Mouse (Mus musculus) lung, embryonic 14.5 days (tissue): ENCODE measurements around the gene Rala. TPM values are rescaled to one million over a fixed set of nuclear protein-coding genes. Genes with fewer than 3 reads are reported as not detected.

ENCODE experiments used
- ATAC-seq: fragments of 200-750 bp; cut with Nextera tagmentation; 2 replicates; pipeline ENCODE4 v1.8.0; 2017; ENCODE audit warnings: mild to moderate bottlenecking, moderate TSS enrichment, moderate library complexity; ENCODE audit not compliant: insufficient read depth
- DNase-seq: peaks from one replicate; pipeline ENCODE4 v3.0.0-alpha.2; 2015
- H3K27ac ChIP-seq: fragments of 300-500 bp; sonication (generic); 2 replicates; pipeline ENCODE4 v1.5.1; 2014; ENCODE audit warnings: low read depth, mild to moderate bottlenecking, moderate library complexity
- H3K27me3 ChIP-seq: fragments of 300-500 bp; sonication (generic); 2 replicates; pipeline ENCODE4 v1.6.1; 2014; ENCODE audit warnings: low read length, control low read depth; ENCODE audit not compliant: insufficient read depth
- H3K36me3 ChIP-seq: fragments of 300-500 bp; sonication (generic); 2 replicates; pipeline ENCODE4 v1.6.1; 2014; ENCODE audit warnings: control low read depth; ENCODE audit not compliant: insufficient read depth
- H3K4me1 ChIP-seq: fragments of 300-500 bp; sonication (generic); 2 replicates; pipeline ENCODE4 v1.6.1; 2014; ENCODE audit warnings: antibody characterized with exemption, control low read depth; ENCODE audit not compliant: insufficient read depth
- H3K4me2 ChIP-seq: fragments of 300-500 bp; sonication (generic); 2 replicates; pipeline ENCODE4 v1.6.1; 2014; ENCODE audit warnings: mild to moderate bottlenecking
- H3K4me3 ChIP-seq: fragments of 300-500 bp; sonication (generic); 2 replicates; pipeline ENCODE4 v1.5.1; 2014; ENCODE audit warnings: low read depth, low read length
- H3K9ac ChIP-seq: fragments of 300-500 bp; sonication (generic); 2 replicates; pipeline ENCODE4 v1.6.1; 2014
- H3K9me3 ChIP-seq: fragments of 300-500 bp; sonication (generic); 2 replicates; pipeline ENCODE4 v1.6.1; 2016; ENCODE audit warnings: low read depth, low read length, control low read depth
- CTCF ChIP-seq: IDR thresholded peaks from 2 replicates; pipeline ENCODE4 v1.5.1; 2016; ENCODE audit warnings: antibody characterized with exemption, low read depth
- WGBS: fragments of 180-500 bp; shearing (Covaris S2); extraction: QIAGEN DNeasy Blood & Tissue Kit; methylation state at CpG from one replicate; pipeline ENCODE4 v1.1.7; 2014; 5-methylcytosine and 5-hydroxymethylcytosine counted together
- polyA plus RNA-seq: library from polyadenylated mRNA; unstranded; fragments of >200 nt; fragmentation: Nextera tagmentation; extraction: Ambion mirVana; gene quantifications from 2 replicates; pipeline ENCODE4 v1.2.1, GENCODE M21; 2014

Rala gene
- polyA plus RNA-seq, 1 experiment from 2014 or later, result 109 TPM

GRCm38 (mm10) chr13:17891545-17891944 is 52.5 kb downstream of the Rala start:
- H3K4me2 ChIP-seq, result no peak overlapping the region
- H3K27me3 ChIP-seq, result no peaks in the 10 kb centered on the region
- no peak overlapping the region for H3K9ac ChIP-seq
- H3K4me3 ChIP-seq, result no peak overlapping the region
- DNase-seq, result no peak
- H3K4me1 ChIP-seq, result no peaks in the 10 kb centered on the region
- no peaks in the 10 kb centered on the region for H3K9me3 ChIP-seq
- H3K27ac ChIP-seq, result no peak overlapping the region
- WGBS, result 87% methylated on average over 6 of the region's 6 CpGs
- no peak for TF ChIP-seq CTCF
- H3K36me3 ChIP-seq, result peaks cover 56% of the 10 kb centered on the region
- ATAC-seq, result no peak

- Histone ChIP-seq H3K27ac (no peak overlapping the region), H3K27me3 (no peaks in the 10 kb centered on the region), H3K4me1 (no peaks in the 10 kb centered on the region), H3K9me3 (no peaks in the 10 kb centered on the region), H3K4me3 (no peak overlapping the region), H3K9ac (no peak overlapping the region), H3K36me3 (peaks cover 31% of the 10 kb centered on the region), H3K4me2 (no peak overlapping the region)
- no peak for ATAC-seq
- TF ChIP-seq CTCF, result no peak
- DNase-seq, result no peak
- 87% methylated on average over 8 of the region's 8 CpGs for WGBS
Observed at GRCm38 (mm10) chr13:17884211-17884610, 59.8 kb downstream of the Rala start.

DNA sequence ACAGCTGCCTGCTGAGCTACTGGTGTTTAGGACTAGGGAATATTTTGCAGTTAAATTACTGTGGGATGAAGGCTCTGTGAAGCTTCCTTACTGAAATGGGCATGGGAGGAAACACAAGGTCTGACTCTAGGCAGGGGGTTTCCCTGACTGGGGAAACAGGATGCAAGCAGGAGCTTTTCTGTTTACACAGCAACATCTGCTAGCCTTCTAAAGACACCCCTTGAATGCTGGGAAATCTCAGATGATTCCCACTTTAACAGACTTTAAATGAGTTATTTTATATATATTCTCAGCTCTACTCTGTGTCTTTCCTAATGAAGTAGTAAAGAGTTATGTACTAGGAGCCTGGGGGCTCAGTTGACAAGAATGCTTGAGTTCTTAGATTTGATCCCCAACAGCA is 65.0 kb downstream of the Rala start:
- Histone ChIP-seq H3K27ac (no peak overlapping the region), H3K36me3 (peaks cover 8% of the 10 kb centered on the region; the same call in 1 of the 2 replicates), H3K4me3 (no peak overlapping the region), H3K9me3 (0 out of 2 replicates have a peak, but pooled peaks cover 3% of the 10 kb centered on the region), H3K9ac (no peak overlapping the region), H3K4me2 (no peak overlapping the region), H3K27me3 (no peaks in the 10 kb centered on the region), H3K4me1 (no peaks in the 10 kb centered on the region)
- no peak for TF ChIP-seq CTCF
- ATAC-seq, result peak; percentile 94
- peak; percentile 87 for DNase-seq

DNA sequence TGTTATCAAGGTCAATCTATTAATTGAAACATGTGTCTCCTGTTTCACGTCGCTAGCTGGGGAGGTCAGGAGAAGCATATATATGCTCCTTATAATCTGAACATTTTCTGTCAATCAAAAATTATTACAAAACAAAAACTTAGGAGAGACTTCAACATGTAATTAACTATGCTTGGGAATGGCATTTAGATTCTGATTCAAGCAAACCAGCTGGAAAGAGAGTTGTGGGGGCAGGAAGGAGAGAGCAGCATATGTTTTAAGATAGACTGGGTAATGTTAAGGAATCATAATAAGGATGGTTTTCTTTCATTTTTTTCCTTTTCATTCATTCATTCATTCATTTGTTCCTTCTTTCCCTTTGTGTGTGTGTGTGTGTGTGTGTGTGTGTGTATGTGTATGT is 77.3 kb downstream of the Rala start:
- no peak for TF ChIP-seq CTCF
- H3K36me3 ChIP-seq, result no peaks in the 10 kb centered on the region
- no peak overlapping the region for H3K9ac ChIP-seq
- no peaks in the 10 kb centered on the region for H3K27me3 ChIP-seq
- ATAC-seq (no peak), DNase-seq (no peak)
- H3K4me3 ChIP-seq, result no peak overlapping the region
- WGBS, result 73% methylated on average over 2 of the region's 2 CpGs
- no peaks in the 10 kb centered on the region for H3K4me1 ChIP-seq
- H3K27ac ChIP-seq, result no peak overlapping the region
- H3K9me3 ChIP-seq, result no peaks in the 10 kb centered on the region
- H3K4me2 ChIP-seq, result no peak overlapping the region

DNA sequence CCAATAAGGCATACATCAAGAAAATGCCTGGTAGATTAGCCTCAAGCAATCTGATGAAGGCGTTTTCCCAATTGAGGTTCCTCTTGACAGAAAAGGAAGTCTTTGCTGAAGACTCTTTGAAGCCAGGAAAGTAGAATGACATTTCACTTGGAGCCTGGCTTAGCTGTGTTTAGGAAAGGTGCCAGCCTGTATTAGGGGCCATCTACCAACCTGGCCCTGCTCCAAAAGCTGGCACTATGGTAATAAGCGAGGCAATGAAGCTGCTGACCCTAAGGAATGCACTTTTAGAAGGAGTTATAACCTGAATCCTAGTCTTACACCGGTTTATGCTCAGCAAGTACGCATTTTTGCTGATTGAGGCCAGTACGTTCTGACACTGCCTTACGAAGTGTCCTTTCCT is 83.5 kb downstream of the Rala start:
- Histone ChIP-seq H3K4me1 (no peaks in the 10 kb centered on the region), H3K9me3 (no peaks in the 10 kb centered on the region), H3K4me2 (no peak overlapping the region), H3K27ac (no peak overlapping the region), H3K9ac (no peak overlapping the region), H3K36me3 (no peaks in the 10 kb centered on the region), H3K4me3 (no peak overlapping the region), H3K27me3 (no peaks in the 10 kb centered on the region)
- TF ChIP-seq CTCF, result no peak
- DNase-seq, result no peak
- ATAC-seq, result no peak
- WGBS, result 89% methylated on average over 6 of the region's 6 CpGs

GRCm38 (mm10) chr13:17859365-17860033 is 84.5 kb downstream of the Rala start:
- Histone ChIP-seq H3K9ac (no peak overlapping the region), H3K4me1 (no peaks in the 10 kb centered on the region), H3K27ac (no peak overlapping the region), H3K36me3 (no peaks in the 10 kb centered on the region), H3K4me2 (no peak overlapping the region), H3K27me3 (no peaks in the 10 kb centered on the region), H3K4me3 (no peak overlapping the region), H3K9me3 (no peaks in the 10 kb centered on the region)
- WGBS, result 77% methylated on average over 13 of the region's 13 CpGs
- ATAC-seq (no peak), DNase-seq (no peak)
- no peak for TF ChIP-seq CTCF

DNA sequence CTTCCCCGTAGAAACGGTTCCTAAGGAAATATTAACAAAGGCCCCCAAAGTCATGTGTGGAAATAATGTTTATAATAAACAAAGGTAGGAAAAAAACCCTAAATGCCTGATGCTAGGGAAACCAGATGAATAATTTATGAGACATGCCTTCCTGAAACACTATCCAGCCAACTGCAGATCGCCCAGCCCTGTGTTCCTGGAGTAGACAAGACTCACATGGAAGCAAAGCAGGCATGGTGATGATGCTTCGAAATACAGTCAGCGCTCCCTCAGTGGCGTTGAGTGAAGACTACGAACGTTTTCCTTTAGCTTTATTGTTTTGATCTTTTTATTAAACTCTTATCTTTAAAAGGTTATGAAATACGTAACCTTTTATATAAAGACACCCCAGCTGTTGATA is 87.0 kb downstream of the Rala start:
- 74% methylated on average over 9 of the region's 9 CpGs for WGBS
- Histone ChIP-seq H3K9me3 (no peaks in the 10 kb centered on the region), H3K4me1 (no peaks in the 10 kb centered on the region), H3K36me3 (no peaks in the 10 kb centered on the region), H3K9ac (no peak overlapping the region), H3K4me3 (no peak overlapping the region), H3K4me2 (no peak overlapping the region), H3K27me3 (no peaks in the 10 kb centered on the region), H3K27ac (no peak overlapping the region)
- DNase-seq, result no peak
- TF ChIP-seq CTCF, result no peak
- no peak for ATAC-seq
